Mouse (Mus musculus) heart, postnatal 25 days (tissue): ENCODE results near the gene Pde3b. TPM values are rescaled to one million over a fixed set of nuclear protein-coding genes. Genes with fewer than 3 reads are reported as not detected.
"Not testable (repeated sequence)": the region's sequence is repeated elsewhere in the genome, so short reads cannot be mapped to it uniquely, and the experiment has no call there.

Experiments
- DNase-seq: peaks from one replicate; pipeline ENCODE4 v3.0.0; 2022; ENCODE audit warnings: low spot score
- intact Hi-C: fragments of 180-260 bp; cut with DNase I; formaldehyde crosslinking; loops from one replicate; pipeline ENCODE4 v1.15.1; 2025
- total RNA-seq, 2 experiments: library from RNA; stranded (reverse); gene quantifications; 2 replicates each; pipeline ENCODE4 v1.2.3; 2021

Gene Pde3b
- total RNA-seq, 2 experiments from 2014 or later: 3.9 to 4.1 TPM

- no peak for DNase-seq
- intact Hi-C loops: no loop called here
Observed at GRCm38 (mm10) chr7:114474889-114475288, 59.8 kb downstream of the Pde3b start.

GRCm38 (mm10) chr7:114477884-114478283 lies 62.8 kb downstream of the Pde3b start:
- intact Hi-C loops: no loop called here
- DNase-seq: no peak

- DNase-seq: no peak
- intact Hi-C loops: no loop called here
Observed at GRCm38 (mm10) chr7:114478901-114479300, 63.8 kb downstream of the Pde3b start.

DNA sequence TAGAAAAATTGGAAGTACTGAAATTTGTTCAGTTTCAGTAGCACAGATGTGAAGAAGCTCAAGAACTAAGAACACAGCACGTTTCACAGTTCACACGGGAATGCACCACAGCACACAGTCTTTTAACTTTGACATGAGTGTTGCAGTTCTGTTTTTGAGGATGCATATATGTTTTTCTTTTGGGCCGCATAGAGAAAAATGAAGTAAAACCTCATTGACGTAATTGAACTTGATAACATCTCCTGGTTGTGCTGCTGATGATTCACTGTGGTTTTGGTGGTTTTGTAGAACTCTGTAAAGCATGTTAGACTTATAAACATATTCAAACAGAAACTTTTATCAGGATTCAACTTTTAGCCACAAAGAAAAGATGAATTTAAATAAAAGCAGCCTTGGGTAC lies 64.7 kb downstream of the Pde3b start:
- intact Hi-C loops: no loop called here
- no peak for DNase-seq

GRCm38 (mm10) chr7:114480196-114480989 lies 65.3 kb downstream of the Pde3b start:
- intact Hi-C loops: no loop called here
- no peak for DNase-seq

DNA sequence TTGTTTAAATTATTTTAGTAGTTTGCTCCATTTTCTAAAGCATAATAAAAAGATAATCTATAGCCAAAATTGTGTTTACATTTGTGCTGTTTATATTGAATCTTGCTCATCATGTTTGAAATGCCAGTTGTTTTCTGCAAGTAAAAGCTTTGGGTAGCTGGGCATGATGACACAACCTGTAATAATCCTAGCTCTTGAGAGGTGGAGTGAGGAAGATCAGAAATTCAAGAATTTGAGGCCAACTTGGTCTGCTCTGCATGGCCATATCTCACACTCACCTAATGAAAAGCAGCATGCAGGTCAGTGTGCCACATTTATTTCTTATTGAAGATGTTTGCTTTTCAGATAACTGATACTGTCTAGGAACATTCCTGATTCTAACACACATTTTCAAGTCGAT lies 65.9 kb downstream of the Pde3b start:
- DNase-seq: no peak
- intact Hi-C loops: no loop called here

- intact Hi-C loops: no loop called here
- no peak for DNase-seq
Observed at GRCm38 (mm10) chr7:114481429-114481931, 66.4 kb downstream of the Pde3b start.

GRCm38 (mm10) chr7:114492540-114492939 lies 77.5 kb downstream of the Pde3b start:
- intact Hi-C loops: loop anchor here (5.0 to 10.0 kb wide), 4 partner anchors 75 to 322 kb away; partner anchors contain the start of genes Calcb, Pde3b and Psma1
- no peak for DNase-seq

DNA sequence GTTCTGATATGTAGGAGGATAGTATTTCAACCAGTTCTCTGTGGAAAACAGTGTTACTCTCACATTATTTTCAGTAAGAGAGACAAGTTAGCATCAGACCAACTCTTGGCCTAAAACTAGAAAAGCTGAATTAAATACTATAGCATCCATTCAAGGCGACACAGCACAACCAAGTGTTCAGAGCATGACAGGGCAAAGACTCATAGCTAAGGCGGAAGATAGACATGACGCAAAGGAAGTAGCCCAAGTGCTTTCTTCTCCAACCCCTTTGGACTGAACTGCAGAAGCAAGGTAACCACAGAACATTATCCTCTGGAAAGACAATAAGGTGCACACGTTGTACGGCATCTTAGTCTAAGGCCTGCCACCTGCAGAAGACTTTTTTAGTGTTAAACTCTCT lies 79.0 kb downstream of the Pde3b start:
- intact Hi-C loops: loop anchor here (5.0 to 10.0 kb wide), 4 partner anchors 77 to 321 kb away; partner anchors contain the start of genes Calcb, Pde3b and Psma1
- DNase-seq: no peak

DNA sequence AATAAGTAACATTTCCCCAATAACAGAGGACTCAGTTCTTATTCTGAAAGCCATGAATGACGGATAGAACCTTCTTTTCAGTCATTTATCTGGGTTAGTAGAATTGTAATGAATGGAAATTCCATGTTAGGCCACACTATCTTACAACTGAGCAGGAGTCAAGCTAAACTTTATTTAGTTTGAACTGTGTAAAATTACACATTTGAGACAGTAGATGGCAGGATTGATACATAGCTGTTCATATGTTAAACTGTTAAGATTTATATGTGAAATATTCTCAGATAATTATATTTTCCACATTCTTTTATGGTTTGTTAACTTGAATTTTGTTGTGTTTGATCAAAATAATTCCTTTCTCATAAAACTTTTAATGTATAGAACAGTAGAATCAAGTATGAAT lies 84.2 kb downstream of the Pde3b start:
- DNase-seq: no peak
- intact Hi-C loops: loop anchor here (5.0 to 10.0 kb wide), 4 partner anchors 173 to 316 kb away; partner anchors contain the start of genes Calcb and Psma1

GRCm38 (mm10) chr7:114508879-114509278 lies 93.8 kb downstream of the Pde3b start:
- DNase-seq: no peak
- intact Hi-C loops: loop anchor here (10.0 kb wide), 1 partner anchor 126 kb away; the partner anchor contains the start of gene Calca

- no peak for DNase-seq
- intact Hi-C loops: no loop called here
Observed at GRCm38 (mm10) chr7:114520122-114520521, 105.0 kb downstream of the Pde3b start.

GRCm38 (mm10) chr7:114526245-114526644 lies 111.2 kb downstream of the Pde3b start:
- DNase-seq: no peak
- intact Hi-C loops: no loop called here

- no peak for DNase-seq
Observed at GRCm38 (mm10) chr7:114536179-114536578, 121.1 kb downstream of the Pde3b start.

GRCm38 (mm10) chr7:114562531-114563241 lies 147.6 kb downstream of the Pde3b start, which contains the start of gene Cyp2r1:
TSS of gene Cyp2r1 (minus strand) at chr7:114562972.
- intact Hi-C loops: no loop called here
- peak; percentile 89 for DNase-seq

More at GRCm38 (mm10) chr7:114536179-114536578, 121.1 kb downstream of the Pde3b start:
- intact Hi-C loops: no loop called here

DNA sequence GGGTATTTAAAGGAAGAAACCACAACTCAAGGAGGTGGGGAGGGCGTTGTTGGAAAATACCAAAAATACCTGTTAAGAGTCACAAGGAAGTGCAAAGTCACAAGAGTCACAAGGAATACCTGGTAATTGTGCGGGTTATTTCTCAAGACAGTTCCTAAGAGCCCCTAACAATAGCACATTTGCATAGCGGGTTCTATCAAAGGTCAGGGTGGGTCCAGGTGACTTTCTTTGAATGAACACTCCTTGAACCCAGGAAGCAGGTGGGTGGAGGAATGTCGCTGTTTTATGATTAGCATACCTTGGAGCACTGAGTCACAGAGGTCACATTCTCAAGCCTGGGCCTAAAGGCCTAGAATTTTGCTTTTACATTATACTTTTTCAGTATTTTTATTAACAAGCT lies 158.8 kb downstream of the Pde3b start:
- intact Hi-C loops: loop anchor here (10.0 kb wide), 1 partner anchor 279 kb away; no protein-coding TSS in a partner anchor
- not testable (repeated sequence) for DNase-seq

GRCm38 (mm10) chr7:114576931-114577330 lies 161.8 kb downstream of the Pde3b start:
- no peak for DNase-seq
- intact Hi-C loops: loop anchor here (5.0 to 10.0 kb wide), 2 partner anchors 75 to 282 kb away; no protein-coding TSS in a partner anchor

DNA sequence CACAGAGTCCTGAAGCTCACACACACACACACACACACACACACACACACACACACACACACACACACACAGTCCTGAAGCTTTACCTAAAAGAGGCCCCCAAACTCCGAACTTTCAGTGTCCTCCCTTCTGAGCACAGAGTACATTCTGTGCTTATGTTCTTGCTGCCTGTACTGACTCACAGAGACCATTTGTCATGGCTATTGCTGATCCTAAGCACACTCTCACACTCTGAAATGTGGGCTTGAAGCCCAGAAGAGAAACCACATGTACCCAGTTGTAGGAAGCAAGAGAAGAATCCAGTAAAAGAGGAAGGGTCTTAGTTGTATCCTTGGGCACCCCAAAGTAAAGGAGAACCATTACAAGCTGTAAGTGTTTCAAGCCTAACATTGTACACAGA lies 162.6 kb downstream of the Pde3b start:
- intact Hi-C loops: loop anchor here (5.0 to 10.0 kb wide), 2 partner anchors 75 to 283 kb away; no protein-coding TSS in a partner anchor
- DNase-seq: no peak

DNA sequence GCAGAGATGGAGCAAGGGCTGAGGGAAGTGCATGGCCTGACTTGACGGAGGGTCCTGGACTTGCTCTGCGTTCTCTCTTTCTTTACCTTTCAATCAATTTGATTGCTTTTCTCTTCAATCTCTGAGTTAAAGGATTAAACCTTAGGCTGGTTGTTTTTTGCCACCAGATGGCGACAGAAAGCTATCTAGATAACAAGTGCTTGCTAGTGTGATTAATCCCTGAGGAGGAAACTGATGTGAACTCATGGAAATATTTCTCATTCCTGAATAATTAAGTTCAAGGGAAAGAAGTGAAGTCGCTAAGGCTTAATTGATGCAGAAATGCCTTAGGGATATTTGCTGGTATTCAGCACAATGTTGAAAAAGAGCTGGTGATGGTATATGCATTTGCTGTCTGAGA lies 165.3 kb downstream of the Pde3b start:
- intact Hi-C loops: loop anchor here (1.0 to 5.0 kb wide), 5 partner anchors 52 to 237 kb away; no protein-coding TSS in a partner anchor
- DNase-seq: no peak

- intact Hi-C loops: loop anchor here (5.0 kb wide), 4 partner anchors 51 to 221 kb away; no protein-coding TSS in a partner anchor
- DNase-seq: no peak
Observed at GRCm38 (mm10) chr7:114581200-114581599, 166.1 kb downstream of the Pde3b start.
